Mouse (Mus musculus): Measurements from ENCODE around the gene Sh3bgrl2.

DNA sequence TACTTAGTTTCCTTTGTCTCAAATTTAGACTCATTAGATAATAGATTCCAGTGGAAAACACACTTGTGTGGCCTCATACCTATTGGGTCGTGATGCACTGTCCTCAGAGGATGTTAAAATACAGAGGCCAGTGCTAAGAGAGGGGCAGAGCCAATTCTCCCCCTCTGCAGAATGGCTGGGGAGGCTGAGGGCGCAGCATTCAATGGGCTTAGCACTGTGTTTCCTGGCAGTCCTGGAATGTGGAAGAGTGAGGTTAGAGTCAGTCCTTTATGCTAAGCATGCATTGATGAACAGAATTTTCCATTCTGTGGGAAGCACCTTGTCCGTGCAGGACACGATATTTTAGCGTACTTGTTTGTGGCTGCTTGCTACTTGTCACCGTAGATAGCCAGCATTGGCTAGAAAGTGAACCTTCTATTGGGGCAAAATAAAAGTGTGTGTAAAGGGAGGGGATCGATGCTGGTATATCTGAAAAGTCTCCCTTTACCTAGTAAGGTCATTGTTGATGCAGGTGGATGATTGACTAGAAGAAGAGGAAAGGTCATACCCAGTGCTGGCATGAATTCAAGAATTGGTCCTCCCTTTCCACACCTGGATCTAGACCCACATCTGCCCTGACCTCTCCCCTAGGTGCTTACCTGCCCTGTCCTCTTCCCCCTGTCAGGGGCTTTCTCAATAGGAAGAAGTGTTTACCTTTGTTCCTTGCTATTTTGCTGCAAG is 20.6 kb upstream of the Sh3bgrl2 start:
- TF ChIP-seq CTCF (IDR thresholded peaks at IDR 0.05; ENCODE audit: low read depth) (no peak), EP300 (IDR thresholded peaks at IDR 0.05; ENCODE audit: low read depth) (no peak)
